Mouse (Mus musculus) cerebellum, adult 2 months (tissue): Measurements from ENCODE around the gene Gcsh. TPM values are rescaled to one million over a fixed set of nuclear protein-coding genes. Genes with fewer than 3 reads are reported as not detected.
A peak's percentile ranks its signal among the peaks of the same experiment; 100 is the strongest.

ENCODE experiments used
- DNase-seq, 2 experiments: peaks; one replicate each; pipeline ENCODE4 v3.0.0; 2021
- H3K27ac ChIP-seq: fragments of 200-500 bp; 2 replicates; pipeline ENCODE4 v1.5.1; 2012; ENCODE audit warnings: low read length, control low read depth, inconsistent platforms; ENCODE audit not compliant: insufficient read depth
- H3K27me3 ChIP-seq: fragments of 200-500 bp; 2 replicates; pipeline ENCODE4 v1.6.1; 2012; ENCODE audit warnings: inconsistent platforms, mild to moderate bottlenecking, low read length, moderate library complexity; ENCODE audit not compliant: control insufficient read depth, insufficient read depth
- H3K4me1 ChIP-seq: fragments of 200-500 bp; 2 replicates; pipeline ENCODE4 v1.6.1; 2011; ENCODE audit warnings: low read length; ENCODE audit not compliant: control insufficient read depth, insufficient read depth
- H3K4me3 ChIP-seq: fragments of 200-500 bp; replicated peaks from 2 replicates; pipeline ENCODE3; 2011; ENCODE audit warnings: mild to moderate bottlenecking, low read depth, low read length, control low read depth; ENCODE audit not compliant: insufficient read depth
- CTCF ChIP-seq: fragments of 200-500 bp; IDR thresholded peaks from 2 replicates; pipeline ENCODE4 v1.5.1; 2011; ENCODE audit warnings: low read depth, mild to moderate bottlenecking, control low read depth, low read length, moderate library complexity, borderline replicate concordance; ENCODE audit not compliant: insufficient read depth
- POLR2A ChIP-seq: fragments of 200-500 bp; IDR thresholded peaks from 2 replicates; pipeline ENCODE4 v1.6.1; 2011; ENCODE audit warnings: low read length, control low read depth, borderline replicate concordance; ENCODE audit not compliant: insufficient read depth
- WGBS: fragments of 180-500 bp; shearing (Covaris S2); methylation state at CpG from one replicate; pipeline ENCODE4 v1.1.7; 2018; 5-methylcytosine and 5-hydroxymethylcytosine counted together
- polyA plus RNA-seq: library from polyadenylated mRNA; depleted of rRNA; stranded (reverse); fragments of >200 nt; gene quantifications from 2 replicates; pipeline ENCODE4 v1.2.3, GENCODE M21; 2012

Gene Gcsh
- polyA plus RNA-seq, 1 experiment = 98.0 TPM

- 6% methylated on average over 23 of the region's 23 CpGs for WGBS
- H3K27ac ChIP-seq = no peak overlapping the region
- DNase-seq = peak in 1 of 2 experiments; percentile 17
These were observed 963 bp downstream of the Gcsh start for GRCm38 (mm10) chr8:116992176-116992971.

DNA sequence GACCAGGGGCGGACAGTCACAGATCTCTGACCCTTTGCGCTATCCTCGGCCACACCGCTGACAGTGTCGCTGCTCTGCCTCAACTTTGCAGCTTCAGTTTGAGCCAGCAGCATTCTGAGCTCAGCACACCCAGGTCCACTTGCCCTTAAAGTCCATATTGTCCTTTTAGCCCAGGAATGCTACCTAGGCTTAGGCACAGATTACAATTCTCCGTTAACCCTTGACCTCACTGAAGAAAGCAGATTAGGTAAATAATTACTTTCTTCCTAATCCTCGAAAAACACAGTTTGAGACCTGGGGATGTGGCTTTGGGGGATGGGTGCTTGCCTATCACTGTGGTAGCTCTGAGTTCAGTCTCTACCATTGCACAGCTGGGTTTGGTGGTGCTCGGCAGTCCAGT lies 2.1 kb downstream of the Gcsh start:
- peaks cover 6% of the 10 kb centered on the region; the same call in 1 of the 2 replicates for H3K4me1 ChIP-seq
- no peaks in the 10 kb centered on the region for H3K27me3 ChIP-seq
- WGBS = 94% methylated on average over 8 of the region's 8 CpGs
- no peak overlapping the region for H3K4me3 ChIP-seq
- no peak overlapping the region for H3K27ac ChIP-seq
- no peak for DNase-seq
- no peak for TF ChIP-seq POLR2A
- no peak for TF ChIP-seq CTCF

More at GRCm38 (mm10) chr8:116992176-116992971, 963 bp downstream of the Gcsh start:
- H3K4me1 ChIP-seq = peaks cover 6% of the 10 kb centered on the region; the same call in 1 of the 2 replicates
- H3K27me3 ChIP-seq = no peaks in the 10 kb centered on the region
- H3K4me3 ChIP-seq = peak overlapping the region; percentile 77
- TF ChIP-seq CTCF = no peak
- TF ChIP-seq POLR2A = no peak

- 98% methylated on average over 3 of the region's 3 CpGs for WGBS
- DNase-seq = no peak
- TF ChIP-seq CTCF (no peak), POLR2A (no peak)
- Histone ChIP-seq H3K27me3 (no peaks in the 10 kb centered on the region), H3K4me3 (no peak overlapping the region), H3K4me1 (peaks cover 6% of the 10 kb centered on the region; the same call in 1 of the 2 replicates), H3K27ac (no peak overlapping the region)
These were observed 3.5 kb downstream of the Gcsh start for GRCm38 (mm10) chr8:116989842-116990241.

- DNase-seq = peak; percentile 34 to 42
- no peaks in the 10 kb centered on the region for H3K27me3 ChIP-seq
- H3K4me1 ChIP-seq = no peaks in the 10 kb centered on the region
- no peak for TF ChIP-seq POLR2A
- peak; percentile 40; the same call in 1 of the 2 replicates for TF ChIP-seq CTCF
- no peak overlapping the region for H3K4me3 ChIP-seq
- 7% methylated on average over 4 of the region's 4 CpGs for WGBS
- H3K27ac ChIP-seq = no peak overlapping the region
These were observed 13.2 kb downstream of the Gcsh start for GRCm38 (mm10) chr8:116980117-116980516.

- WGBS = under 1% methylated on average over 46 of the region's 46 CpGs
- peak within 1 kb of the TSS; percentile 68 for H3K4me3 ChIP-seq
- H3K27me3 ChIP-seq = no peaks in the 10 kb centered on the region
- no peak; the same call in 1 of the 2 replicates for TF ChIP-seq CTCF
- no peak within 1 kb of the TSS for H3K27ac ChIP-seq
- no peaks in the 10 kb centered on the region for H3K4me1 ChIP-seq
- peak; percentile 98 for DNase-seq
These were observed 14.6 kb downstream of the Gcsh start, which contains the start of gene 1700030J22Rik for GRCm38 (mm10) chr8:116978631-116979256. 1700030J22Rik (minus strand) TSS chr8:116978959.

DNA sequence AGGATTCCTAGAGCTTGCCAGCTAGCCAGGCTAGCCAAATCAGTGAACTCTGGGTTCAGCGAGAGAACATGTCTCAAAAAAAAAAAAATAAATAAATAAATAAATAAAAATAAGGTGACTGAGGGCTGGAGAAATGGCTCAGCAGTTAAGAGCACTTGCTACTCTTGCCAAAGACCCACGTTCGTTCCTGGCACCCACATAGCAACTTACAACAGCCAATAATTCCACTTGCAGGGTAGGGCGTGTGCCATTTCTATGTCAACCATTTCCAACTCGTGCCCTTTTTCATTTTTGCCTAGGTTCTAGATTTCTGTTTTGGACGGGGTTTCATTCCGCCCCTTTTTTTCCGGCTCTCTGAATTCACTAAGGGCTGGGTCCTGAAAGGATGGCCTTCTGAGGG lies 15.3 kb downstream of the Gcsh start:
- 17% methylated on average over 8 of the region's 8 CpGs for WGBS
- Histone ChIP-seq H3K27me3 (no peaks in the 10 kb centered on the region), H3K4me1 (no peaks in the 10 kb centered on the region), H3K4me3 (peak overlapping the region; percentile 68), H3K27ac (no peak overlapping the region)
- DNase-seq = peak in 1 of 2 experiments; percentile 24
- TF ChIP-seq CTCF = no peak

GRCm38 (mm10) chr8:116975606-116976005 lies 17.7 kb downstream of the Gcsh start:
- Histone ChIP-seq H3K27me3 (no peaks in the 10 kb centered on the region), H3K4me3 (no peak overlapping the region), H3K4me1 (no peaks in the 10 kb centered on the region), H3K27ac (no peak overlapping the region)
- 69% methylated on average over 5 of the region's 5 CpGs for WGBS
- no peak for TF ChIP-seq CTCF
- TF ChIP-seq POLR2A = no peak
- no peak for DNase-seq

DNA sequence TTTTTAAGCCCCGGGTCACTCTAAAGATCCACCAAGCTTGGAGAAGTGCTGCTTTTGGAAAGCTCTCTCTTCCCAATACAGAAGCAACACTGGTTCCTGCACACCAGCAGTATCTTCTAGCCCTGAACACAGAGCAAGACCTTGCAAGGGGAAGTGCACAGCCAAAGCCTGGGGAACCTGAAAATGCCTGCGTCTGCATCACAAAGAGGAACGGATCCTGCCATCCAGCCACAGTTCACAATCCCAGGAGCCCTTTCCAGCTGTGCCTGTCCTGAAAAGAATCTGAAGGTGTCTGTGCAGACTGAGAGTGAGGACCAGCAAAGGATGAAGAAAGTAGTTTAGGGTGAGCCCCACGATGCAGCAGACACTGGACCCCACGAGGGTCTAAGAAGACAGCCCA lies 18.3 kb downstream of the Gcsh start:
- Histone ChIP-seq H3K4me3 (no peak overlapping the region), H3K27ac (no peak overlapping the region), H3K4me1 (no peaks in the 10 kb centered on the region), H3K27me3 (no peaks in the 10 kb centered on the region)
- 40% methylated on average over 5 of the region's 5 CpGs for WGBS
- TF ChIP-seq POLR2A (no peak), CTCF (no peak)
- no peak for DNase-seq
